Mouse (Mus musculus) lung, adult 18-20 months (tissue): Measurements from ENCODE around the gene A030003K21Rik.
"Not testable (repeated sequence)": the region's sequence is repeated elsewhere in the genome, so short reads cannot be mapped to it uniquely, and the experiment has no call there.

Experiments
- DNase-seq, 2 experiments: peaks; one replicate each; pipeline ENCODE4 v3.0.0; 2022; ENCODE audit warnings: mixed read lengths in 2 of 2

A030003K21Rik gene

GRCm38 (mm10) chr1:82943295-82943694 lies at the start of gene A030003K21Rik:
TSS of gene A030003K21Rik (minus strand) at chr1:82943388.
- DNase-seq = not testable (repeated sequence)

GRCm38 (mm10) chr1:82992093-82992492 lies 48.9 kb upstream of the A030003K21Rik start:
- DNase-seq = no peak

GRCm38 (mm10) chr1:82991596-82991995 lies 48.4 kb upstream of the A030003K21Rik start:
- DNase-seq = no peak

GRCm38 (mm10) chr1:82991062-82991461 lies 47.9 kb upstream of the A030003K21Rik start:
- no peak for DNase-seq

- peak in 1 of 2 experiments; percentile 68 for DNase-seq
Measured at GRCm38 (mm10) chr1:82987530-82988198, 44.5 kb upstream of the A030003K21Rik start.

- no peak for DNase-seq
Measured at GRCm38 (mm10) chr1:82986738-82987137, 43.5 kb upstream of the A030003K21Rik start.

- DNase-seq = no peak
Measured at GRCm38 (mm10) chr1:82977840-82978239, 34.7 kb upstream of the A030003K21Rik start.

GRCm38 (mm10) chr1:82975750-82976149 lies 32.6 kb upstream of the A030003K21Rik start:
- peak; percentile 58 to 76 for DNase-seq

- DNase-seq = peak; percentile 40 to 61
Measured at GRCm38 (mm10) chr1:82974342-82974741, 31.2 kb upstream of the A030003K21Rik start.

- peak; percentile 11 to 39 for DNase-seq
Measured at GRCm38 (mm10) chr1:82973901-82974300, 30.7 kb upstream of the A030003K21Rik start.

- DNase-seq = no peak
Measured at GRCm38 (mm10) chr1:82973244-82973643, 30.1 kb upstream of the A030003K21Rik start.

GRCm38 (mm10) chr1:82972046-82972445 lies 28.9 kb upstream of the A030003K21Rik start:
- DNase-seq = peak in 1 of 2 experiments; percentile 24

GRCm38 (mm10) chr1:82966413-82966812 lies 23.2 kb upstream of the A030003K21Rik start:
- no peak for DNase-seq

- DNase-seq = no peak
Measured at GRCm38 (mm10) chr1:82959870-82960385, 16.7 kb upstream of the A030003K21Rik start, which contains the start of gene Gm47955. TSS of gene Gm47955 (plus strand) at chr1:82960286.

GRCm38 (mm10) chr1:82955913-82956312 lies 12.7 kb upstream of the A030003K21Rik start, which contains the start of gene Gm7544:
TSS of gene Gm7544 (minus strand) at chr1:82956013.
- not testable (repeated sequence) for DNase-seq

- no peak for DNase-seq
Measured at GRCm38 (mm10) chr1:82948601-82949000, 5.4 kb upstream of the A030003K21Rik start.

GRCm38 (mm10) chr1:82946029-82946428 lies 2.8 kb upstream of the A030003K21Rik start:
- peak in 1 of 2 experiments; percentile 25 for DNase-seq

GRCm38 (mm10) chr1:82942505-82942904 lies 683 bp downstream of the A030003K21Rik start:
- peak; percentile 28 to 49 for DNase-seq

GRCm38 (mm10) chr1:82938666-82939065 lies 4.5 kb downstream of the A030003K21Rik start:
- DNase-seq = no peak

- not testable (repeated sequence) for DNase-seq
Measured at GRCm38 (mm10) chr1:82931326-82931725, 11.9 kb downstream of the A030003K21Rik start, which contains the start of gene Gm6217. TSS of gene Gm6217 (minus strand) at chr1:82931399.

- peak in 1 of 2 experiments; percentile 44 for DNase-seq
Measured at GRCm38 (mm10) chr1:82930558-82930957, 12.6 kb downstream of the A030003K21Rik start.

- peak in 1 of 2 experiments; percentile 28 for DNase-seq
Measured at GRCm38 (mm10) chr1:82924650-82925049, 18.5 kb downstream of the A030003K21Rik start, which contains the start of gene A030014E15Rik. TSS of gene A030014E15Rik (plus strand) at chr1:82924917.

GRCm38 (mm10) chr1:82913434-82913833 lies 29.8 kb downstream of the A030003K21Rik start:
- not testable (repeated sequence) for DNase-seq

GRCm38 (mm10) chr1:82913025-82913424 lies 30.2 kb downstream of the A030003K21Rik start, which contains the start of gene A030005L19Rik:
TSS of gene A030005L19Rik (plus strand) at chr1:82913325.
- DNase-seq = peak in 1 of 2 experiments; percentile 12
